Mouse (Mus musculus) embryonic facial prominence, embryonic 11.5 days (tissue): ENCODE data around the gene Znrd1as. TPM values are rescaled to one million over a fixed set of nuclear protein-coding genes. Genes with fewer than 3 reads are reported as not detected.

Source experiments
- ATAC-seq: fragments of 200-750 bp; cut with Nextera tagmentation; replicated peaks from 2 replicates; pipeline ENCODE4 v1.8.0; 2017; ENCODE audit warnings: low read depth; ENCODE audit not compliant: insufficient number of reproducible peaks, low FRiP score, low TSS enrichment
- DNase-seq: peaks from one replicate; pipeline ENCODE4 v3.0.0-alpha.2; 2015; ENCODE audit warnings: low spot score
- H3K27ac ChIP-seq: fragments of 300-500 bp; sonication (generic); replicated peaks from 2 replicates; pipeline ENCODE4 v1.5.1; 2014; ENCODE audit warnings: mild to moderate bottlenecking, low read depth, low read length, control low read depth
- H3K27me3 ChIP-seq: fragments of 300-500 bp; sonication (generic); 2 replicates; pipeline ENCODE4 v1.6.1; 2014; ENCODE audit warnings: mild to moderate bottlenecking, low read length, moderate library complexity, mixed read lengths; ENCODE audit not compliant: control insufficient read depth, insufficient read depth
- H3K36me3 ChIP-seq: fragments of 300-500 bp; sonication (generic); replicated peaks from 2 replicates; pipeline ENCODE4 v1.6.1; 2014; ENCODE audit warnings: low read depth, mild to moderate bottlenecking, low read length, moderate library complexity, mixed read lengths; ENCODE audit not compliant: control insufficient read depth, insufficient read depth
- H3K4me1 ChIP-seq: fragments of 300-500 bp; sonication (generic); 2 replicates; pipeline ENCODE4 v1.6.1; 2014; ENCODE audit warnings: low read length, mixed read lengths; ENCODE audit not compliant: control insufficient read depth, insufficient read depth
- H3K4me2 ChIP-seq: fragments of 300-500 bp; sonication (generic); 2 replicates; pipeline ENCODE4 v1.6.1; 2014; ENCODE audit warnings: low read depth, mild to moderate bottlenecking, control low read depth, low read length, moderate library complexity
- H3K4me3 ChIP-seq: fragments of 300-500 bp; sonication (generic); 2 replicates; pipeline ENCODE4 v1.5.1; 2014; ENCODE audit warnings: low read depth, low read length, control low read depth
- H3K9ac ChIP-seq: fragments of 300-500 bp; sonication (generic); replicated peaks from 2 replicates; pipeline ENCODE4 v1.6.1; 2014; ENCODE audit warnings: mild to moderate bottlenecking, control low read depth, low read length
- H3K9me3 ChIP-seq: fragments of 300-500 bp; sonication (generic); replicated peaks from 2 replicates; pipeline ENCODE4 v1.6.1; 2016; ENCODE audit warnings: mild to moderate bottlenecking, low read length, inconsistent platforms, mixed read lengths; ENCODE audit not compliant: control insufficient read depth
- WGBS: fragments of 180-500 bp; shearing (Covaris S2); extraction: QIAGEN DNeasy Blood & Tissue Kit; methylation state at CpG from one replicate; pipeline ENCODE4 v1.1.7; 2014; 5-methylcytosine and 5-hydroxymethylcytosine counted together
- polyA plus RNA-seq: library from polyadenylated mRNA; unstranded; fragments of >200 nt; fragmentation: Nextera tagmentation; extraction: Ambion mirVana; gene quantifications from 2 replicates; pipeline ENCODE4 v1.2.1, GENCODE M21; 2014

The Znrd1as gene
- polyA plus RNA-seq, 1 experiment from 2014 or later, result 9.3 TPM

DNA sequence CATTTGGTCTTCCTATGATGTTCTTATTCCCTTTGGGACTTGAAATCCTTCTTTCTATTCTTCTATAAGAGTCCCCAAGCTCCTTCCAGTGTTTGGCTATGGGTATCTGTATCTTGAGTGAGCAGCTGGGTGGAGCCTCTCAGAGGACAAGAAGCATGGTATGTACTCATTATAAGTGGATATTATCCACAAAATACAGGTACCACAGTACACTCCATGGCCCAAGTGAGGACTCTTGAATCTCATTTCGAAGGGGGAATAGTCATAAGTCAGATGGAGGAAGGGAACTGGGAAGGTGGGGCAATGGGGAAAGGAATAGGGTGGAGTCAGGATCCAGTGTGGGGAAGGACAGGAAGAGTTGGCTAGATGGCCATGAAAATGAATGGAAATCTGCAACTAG, 5.3 kb upstream of the Znrd1as start:
- no peak for ATAC-seq
- no peak for DNase-seq
- H3K9ac ChIP-seq, result no peak overlapping the region
- H3K27ac ChIP-seq, result no peak overlapping the region
- no peaks in the 10 kb centered on the region for H3K4me1 ChIP-seq
- H3K27me3 ChIP-seq, result no peaks in the 10 kb centered on the region
- H3K36me3 ChIP-seq, result no peaks in the 10 kb centered on the region
- no peak overlapping the region for H3K4me3 ChIP-seq
- no peak overlapping the region for H3K4me2 ChIP-seq
- 89% methylated on average over 1 of the region's 1 CpGs for WGBS
- H3K9me3 ChIP-seq, result no peaks in the 10 kb centered on the region

DNA sequence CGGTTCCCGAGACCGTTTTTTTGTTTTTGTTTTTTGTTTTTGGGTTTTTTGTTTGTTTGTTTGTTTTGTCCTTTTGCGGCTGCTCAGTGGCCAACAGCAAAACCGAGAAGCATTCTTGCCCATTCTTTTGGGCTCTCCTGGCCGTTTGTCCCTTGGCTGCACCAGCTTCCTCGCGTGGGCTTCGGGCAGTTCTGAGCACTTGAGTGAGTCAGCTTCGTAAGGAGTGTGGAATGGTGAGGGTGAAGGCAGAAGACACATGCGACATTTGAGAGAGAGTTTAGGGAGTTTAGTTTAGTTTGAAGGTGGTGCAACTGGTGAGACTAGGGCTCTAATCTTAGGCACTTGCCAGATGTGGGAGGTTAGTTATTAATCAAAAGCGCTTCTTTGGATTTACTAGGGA, 492 bp downstream of the Znrd1as start:
- Histone ChIP-seq H3K27ac (no peak overlapping the region), H3K9ac (peak overlapping the region; percentile 78), H3K9me3 (no peaks in the 10 kb centered on the region), H3K4me1 (no peaks in the 10 kb centered on the region), H3K4me3 (peak overlapping the region; percentile 68), H3K27me3 (no peaks in the 10 kb centered on the region), H3K36me3 (no peaks in the 10 kb centered on the region), H3K4me2 (peak overlapping the region; percentile 76)
- WGBS, result 10% methylated on average over 12 of the region's 12 CpGs
- DNase-seq (no peak), ATAC-seq (no peak)

DNA sequence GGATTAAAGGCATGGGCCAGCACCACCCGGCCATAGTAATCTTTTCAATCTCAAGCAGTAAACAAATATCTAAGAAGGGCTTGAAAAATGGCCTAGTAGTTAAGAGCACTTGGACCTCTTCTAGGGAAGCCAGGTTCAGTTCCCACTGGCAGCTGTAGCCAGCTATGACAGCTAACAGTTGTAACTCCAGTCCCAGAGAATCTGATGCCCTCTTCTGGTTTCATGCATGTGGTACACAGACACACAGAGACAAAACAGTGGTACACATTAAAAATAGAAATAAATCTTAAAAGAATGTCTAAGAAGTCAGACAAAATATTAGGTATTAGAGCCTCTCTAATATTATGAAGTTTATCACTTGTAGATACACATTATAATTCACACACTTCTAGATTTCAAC, 2.7 kb downstream of the Znrd1as start:
- ATAC-seq (no peak), DNase-seq (no peak)
- Histone ChIP-seq H3K9me3 (no peaks in the 10 kb centered on the region), H3K9ac (no peak overlapping the region), H3K4me1 (no peaks in the 10 kb centered on the region), H3K4me3 (no peak overlapping the region), H3K4me2 (no peak overlapping the region), H3K27me3 (no peaks in the 10 kb centered on the region), H3K36me3 (no peaks in the 10 kb centered on the region), H3K27ac (no peak overlapping the region)
- WGBS, result 76% methylated on average over 1 of the region's 1 CpGs

DNA sequence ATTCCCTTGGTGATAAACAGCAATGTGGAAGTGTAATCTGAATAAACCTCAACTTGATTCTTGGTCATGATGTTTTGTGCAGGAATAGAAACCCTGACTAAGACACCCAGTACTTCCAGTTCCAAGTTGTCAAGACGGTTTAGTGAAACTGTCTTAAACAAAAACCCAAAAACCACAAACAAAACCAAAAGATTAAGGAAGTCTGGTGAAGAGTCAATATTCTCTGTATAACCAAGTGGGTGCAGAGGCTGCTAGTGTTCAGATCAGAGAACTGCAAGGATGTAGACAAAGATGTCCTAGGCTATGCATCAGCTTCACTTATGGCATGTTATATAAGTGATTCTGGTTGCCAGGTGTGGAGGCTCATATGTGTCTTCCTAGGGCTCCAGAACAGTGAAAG, 8.5 kb downstream of the Znrd1as start:
- DNase-seq (no peak), ATAC-seq (no peak)
- WGBS, result 88% methylated on average over 1 of the region's 1 CpGs
- Histone ChIP-seq H3K27me3 (no peaks in the 10 kb centered on the region), H3K4me1 (no peaks in the 10 kb centered on the region), H3K36me3 (no peaks in the 10 kb centered on the region), H3K27ac (no peak overlapping the region), H3K4me2 (no peak overlapping the region), H3K9me3 (no peaks in the 10 kb centered on the region), H3K9ac (no peak overlapping the region), H3K4me3 (no peak overlapping the region)

DNA sequence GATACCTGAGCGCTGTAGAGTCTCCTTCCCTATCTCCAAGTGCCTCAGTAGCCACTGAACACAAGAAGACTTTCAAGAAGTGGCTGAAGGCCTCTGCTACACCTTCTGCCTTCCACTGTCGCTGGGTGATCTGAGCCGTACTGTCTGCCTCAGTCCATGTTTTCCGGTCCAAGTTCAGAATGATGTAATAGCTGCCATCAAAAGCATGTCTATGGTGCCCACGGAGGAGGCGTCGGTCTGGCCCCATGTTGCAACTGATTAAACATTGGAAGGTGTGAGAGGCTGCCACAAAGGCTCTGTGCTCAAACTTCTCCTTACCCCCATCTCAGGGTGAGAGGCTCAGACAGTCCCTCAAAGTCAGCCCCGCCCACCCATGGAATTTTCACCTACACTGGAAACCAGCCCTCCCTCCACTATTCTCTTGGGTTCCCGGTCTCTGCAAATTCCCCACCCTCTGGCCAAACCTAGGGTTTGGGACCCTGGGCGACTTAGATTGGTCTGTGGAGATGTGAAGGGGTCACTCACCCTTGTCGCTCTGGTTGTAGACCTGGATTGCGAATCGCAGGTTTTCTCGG, 12.0 kb downstream of the Znrd1as start:
- H3K36me3 ChIP-seq, result no peaks in the 10 kb centered on the region
- H3K27ac ChIP-seq, result no peak overlapping the region
- 86% methylated on average over 14 of the region's 14 CpGs for WGBS
- DNase-seq (no peak), ATAC-seq (no peak)
- no peak overlapping the region for H3K9ac ChIP-seq
- no peak overlapping the region for H3K4me2 ChIP-seq
- no peaks in the 10 kb centered on the region for H3K9me3 ChIP-seq
- no peak overlapping the region for H3K4me3 ChIP-seq
- H3K4me1 ChIP-seq, result no peaks in the 10 kb centered on the region
- no peaks in the 10 kb centered on the region for H3K27me3 ChIP-seq

DNA sequence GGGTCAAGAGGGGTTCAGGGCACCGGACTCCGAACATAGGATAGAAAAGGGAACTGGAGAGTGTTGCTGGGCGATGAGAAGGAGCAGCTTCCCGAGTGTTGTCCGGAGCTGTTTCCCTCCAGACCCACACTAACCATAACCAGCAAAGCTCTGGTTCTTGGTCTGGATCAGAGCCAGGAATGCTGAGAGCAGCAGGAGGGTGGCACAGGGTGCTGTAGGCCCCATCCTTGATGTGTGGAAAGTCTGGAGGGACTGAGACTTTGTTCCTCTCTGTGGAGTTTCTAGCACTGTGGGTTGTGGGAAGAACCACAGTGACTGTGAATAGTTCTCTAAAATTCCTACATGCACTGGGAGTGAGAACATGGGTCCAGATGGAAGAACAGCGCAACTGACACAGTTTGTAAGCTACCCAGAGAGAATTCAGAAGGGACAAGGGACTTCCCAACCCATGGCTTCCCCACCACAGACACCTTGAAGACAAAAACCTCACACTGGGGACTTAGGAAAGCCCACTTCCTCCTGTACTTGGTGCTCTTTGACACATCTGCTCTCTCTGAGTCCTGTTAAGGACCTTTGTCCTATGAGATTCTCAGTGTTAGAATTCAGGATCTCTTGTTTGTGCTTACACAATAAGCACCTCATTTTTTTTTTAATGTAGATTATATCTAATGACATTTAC, 12.9 kb downstream of the Znrd1as start:
- no peak for DNase-seq
- H3K4me3 ChIP-seq, result no peak overlapping the region
- H3K4me2 ChIP-seq, result no peak overlapping the region
- no peak overlapping the region for H3K27ac ChIP-seq
- H3K4me1 ChIP-seq, result no peaks in the 10 kb centered on the region
- no peak overlapping the region for H3K9ac ChIP-seq
- no peaks in the 10 kb centered on the region for H3K9me3 ChIP-seq
- no peak for ATAC-seq
- WGBS, result 84% methylated on average over 6 of the region's 6 CpGs
- H3K36me3 ChIP-seq, result no peaks in the 10 kb centered on the region
- no peaks in the 10 kb centered on the region for H3K27me3 ChIP-seq

DNA sequence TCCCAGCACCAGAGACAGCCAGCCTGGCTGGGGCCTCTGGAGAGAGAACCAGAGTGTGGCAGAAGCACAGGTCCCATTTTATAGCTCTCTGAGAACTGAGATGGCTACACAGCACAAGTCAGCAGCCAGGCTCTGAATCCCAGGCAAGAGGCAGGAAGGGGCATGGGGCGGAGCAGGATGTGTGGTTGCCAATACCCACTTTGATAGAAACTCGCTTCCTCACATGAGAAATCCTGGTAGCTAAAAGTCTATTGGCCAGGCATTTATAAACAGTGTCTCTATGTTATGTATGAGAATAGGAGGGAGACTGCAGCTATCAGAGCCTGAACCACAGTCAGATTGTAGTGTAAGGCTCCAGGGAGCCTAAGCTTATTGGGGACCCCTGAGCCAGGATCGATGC, 14.4 kb downstream of the Znrd1as start:
- WGBS, result 83% methylated on average over 3 of the region's 3 CpGs
- no peaks in the 10 kb centered on the region for H3K27me3 ChIP-seq
- no peak overlapping the region for H3K27ac ChIP-seq
- no peaks in the 10 kb centered on the region for H3K9me3 ChIP-seq
- H3K4me2 ChIP-seq, result no peak overlapping the region
- H3K4me3 ChIP-seq, result no peak overlapping the region
- no peak overlapping the region for H3K9ac ChIP-seq
- no peaks in the 10 kb centered on the region for H3K4me1 ChIP-seq
- DNase-seq (no peak), ATAC-seq (no peak)
- H3K36me3 ChIP-seq, result no peaks in the 10 kb centered on the region

DNA sequence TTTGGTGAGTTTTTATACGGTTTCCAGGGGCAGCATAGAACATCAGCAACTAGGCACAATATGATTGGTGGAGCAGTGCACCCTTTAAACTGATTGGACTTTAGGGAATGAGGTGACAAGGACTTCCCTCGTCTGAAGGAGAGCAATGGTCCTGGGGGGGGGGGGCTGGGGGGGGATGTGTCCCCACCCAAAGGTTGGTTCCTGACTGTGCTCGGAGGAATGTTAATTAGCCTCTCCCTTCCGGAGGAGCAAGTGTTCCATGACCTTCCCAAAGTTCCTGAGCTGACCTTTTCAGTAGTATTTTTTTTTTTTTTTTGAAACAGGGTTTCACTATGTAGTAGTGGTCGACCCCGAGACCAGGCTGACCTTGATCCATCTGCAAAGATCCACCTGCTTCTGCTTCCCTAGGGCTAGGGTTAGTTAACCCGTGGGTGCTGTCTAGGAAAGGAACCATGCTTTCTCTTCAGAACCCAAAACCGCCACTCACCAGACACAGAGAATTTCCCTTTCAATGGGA, 14.9 kb downstream of the Znrd1as start:
- WGBS, result 61% methylated on average over 8 of the region's 8 CpGs
- H3K9ac ChIP-seq, result no peak overlapping the region
- no peaks in the 10 kb centered on the region for H3K9me3 ChIP-seq
- no peak overlapping the region for H3K27ac ChIP-seq
- no peak overlapping the region for H3K4me3 ChIP-seq
- no peaks in the 10 kb centered on the region for H3K27me3 ChIP-seq
- ATAC-seq, result no peak
- no peak overlapping the region for H3K4me2 ChIP-seq
- no peaks in the 10 kb centered on the region for H3K4me1 ChIP-seq
- H3K36me3 ChIP-seq, result no peaks in the 10 kb centered on the region
- DNase-seq, result no peak
